Mouse (Mus musculus): ENCODE results near the gene Gm8220.
"Not testable (repeated sequence)": the region's sequence is repeated elsewhere in the genome, so short reads cannot be mapped to it uniquely, and the experiment has no call there.

DNA sequence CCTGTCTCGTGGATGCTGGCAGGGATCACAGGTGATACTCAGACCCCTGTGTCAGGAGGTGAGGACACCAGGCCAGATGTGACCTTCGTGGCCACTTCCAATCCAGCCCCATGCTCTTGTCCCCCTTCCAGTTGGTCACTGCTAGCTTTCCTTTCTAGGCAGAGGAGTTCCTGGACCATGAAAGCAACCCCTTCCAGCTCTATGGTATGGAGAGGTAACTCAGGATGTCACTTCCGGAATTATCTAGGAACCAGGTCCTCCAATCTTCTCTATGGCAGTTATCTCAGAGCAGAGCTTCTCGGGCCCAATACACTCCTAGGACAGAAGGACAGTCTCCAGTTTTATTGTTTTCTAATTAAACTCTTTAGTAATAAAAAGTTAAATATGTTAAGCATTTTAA is 26.7 kb downstream of the Gm8220 start:
- not testable (repeated sequence) for TF ChIP-seq POLR2A, CTCF (IDR thresholded peaks at IDR 0.05; ENCODE audit: insufficient read depth, low read depth, low read length)
